Mouse (Mus musculus) cerebellum, adult 2 months (tissue): ENCODE results near the gene Apol11a. TPM values are rescaled to one million over a fixed set of nuclear protein-coding genes. Genes with fewer than 3 reads are reported as not detected.

ENCODE experiments used
- DNase-seq, 2 experiments: peaks; one replicate each; pipeline ENCODE4 v3.0.0; 2021
- H3K27ac ChIP-seq: fragments of 200-500 bp; 2 replicates; pipeline ENCODE4 v1.5.1; 2012; ENCODE audit warnings: low read length, control low read depth, inconsistent platforms; ENCODE audit not compliant: insufficient read depth
- H3K27me3 ChIP-seq: fragments of 200-500 bp; 2 replicates; pipeline ENCODE4 v1.6.1; 2012; ENCODE audit warnings: inconsistent platforms, mild to moderate bottlenecking, low read length, moderate library complexity; ENCODE audit not compliant: control insufficient read depth, insufficient read depth
- H3K4me1 ChIP-seq: fragments of 200-500 bp; 2 replicates; pipeline ENCODE4 v1.6.1; 2011; ENCODE audit warnings: low read length; ENCODE audit not compliant: control insufficient read depth, insufficient read depth
- H3K4me3 ChIP-seq: fragments of 200-500 bp; replicated peaks from 2 replicates; pipeline ENCODE3; 2011; ENCODE audit warnings: mild to moderate bottlenecking, low read depth, low read length, control low read depth; ENCODE audit not compliant: insufficient read depth
- CTCF ChIP-seq: fragments of 200-500 bp; IDR thresholded peaks from 2 replicates; pipeline ENCODE4 v1.5.1; 2011; ENCODE audit warnings: low read depth, mild to moderate bottlenecking, control low read depth, low read length, moderate library complexity, borderline replicate concordance; ENCODE audit not compliant: insufficient read depth
- POLR2A ChIP-seq: fragments of 200-500 bp; IDR thresholded peaks from 2 replicates; pipeline ENCODE4 v1.6.1; 2011; ENCODE audit warnings: low read length, control low read depth, borderline replicate concordance; ENCODE audit not compliant: insufficient read depth
- polyA plus RNA-seq: library from polyadenylated mRNA; depleted of rRNA; stranded (reverse); fragments of >200 nt; gene quantifications from 2 replicates; pipeline ENCODE4 v1.2.3, GENCODE M21; 2012; rRNA removed

Apol11a gene
- polyA plus RNA-seq, 1 experiment: not detected

- Histone ChIP-seq H3K4me3 (no peak within 1 kb of the TSS), H3K4me1 (no peaks in the 10 kb centered on the region), H3K27ac (no peak within 1 kb of the TSS), H3K27me3 (no peaks in the 10 kb centered on the region)
- no peak for DNase-seq
- TF ChIP-seq POLR2A (no peak), CTCF (no peak)
Measured at GRCm38 (mm10) chr15:77561792-77562191, 53.7 kb downstream of the Apol11a start, which contains the start of gene 1700025B11Rik. Gene 1700025B11Rik (minus strand): TSS chr15:77561892.

GRCm38 (mm10) chr15:77563219-77563618 is 55.1 kb downstream of the Apol11a start:
- Histone ChIP-seq H3K4me3 (no peak overlapping the region), H3K27me3 (no peaks in the 10 kb centered on the region), H3K4me1 (no peaks in the 10 kb centered on the region), H3K27ac (no peak overlapping the region)
- no peak for DNase-seq
- TF ChIP-seq CTCF (no peak), POLR2A (no peak)

Other genes starting within 250 kb of the Apol11a start
- 177 and 188 TPM in 2 replicates for gene Rbfox2, start 201.3 kb upstream of the Apol11a start, polyA plus RNA-seq
- gene Apol7a, start 109.2 kb upstream of the Apol11a start, polyA plus RNA-seq: 0.06 and 0.07 TPM in 2 replicates
- gene Apol9a, start 97.1 kb upstream of the Apol11a start, polyA plus RNA-seq: 0.59 and 1.0 TPM in 2 replicates
- gene Apol7b, start 60.8 kb upstream of the Apol11a start, polyA plus RNA-seq: 0.13 TPM in 1 of 2 replicates, not detected in the other
- gene Apol10a, start 31.2 kb upstream of the Apol11a start, polyA plus RNA-seq: not detected in 2 replicates
- not detected in 2 replicates for gene Apol7c, start 25.0 kb downstream of the Apol11a start, polyA plus RNA-seq
- not detected in 2 replicates for gene 1700025B11Rik, start 53.6 kb downstream of the Apol11a start, polyA plus RNA-seq
- gene Apol10b, start 87.9 kb downstream of the Apol11a start, polyA plus RNA-seq: 0.17 and 0.31 TPM in 2 replicates
- gene Gm36245, start 91.0 kb downstream of the Apol11a start, polyA plus RNA-seq: not detected in 2 replicates
- gene Apol11b, start 135.0 kb downstream of the Apol11a start, polyA plus RNA-seq: 0.13 TPM in 1 of 2 replicates, not detected in the other
- not detected in 2 replicates for gene Apol7e, start 190.6 kb downstream of the Apol11a start, polyA plus RNA-seq
- gene Apol9b, start 220.8 kb downstream of the Apol11a start, polyA plus RNA-seq: 0.35 and 0.41 TPM in 2 replicates
- 6.9 and 8.2 TPM in 2 replicates for gene Apol8, start 248.7 kb downstream of the Apol11a start, polyA plus RNA-seq